Comparison of ENCODE assay signal across 25 mouse cellular contexts in genomic region chr1:60657511-60657910, GRCm38 (mm10). TPM values are rescaled to one million over a fixed set of nuclear protein-coding genes. Genes with fewer than 3 reads are reported as not detected.
DNase-seq lines count a peak whose midpoint lies in the region; ATAC-seq lines count a peak whose summit lies in the region.
"Had no signal": no experiment of that assay in that cellular context is flagged by ENCODE, and none has a peak within 500 bp of the region (broad histone marks: within the 10 kb centered on the region; RNA-seq: fewer than 3 reads in every experiment).

No protein-coding gene starts in this region.

- no peak overlapping the region for H3K27ac ChIP-seq in heart, embryonic 12.5 days (ENCODE audit: poor library complexity, severe bottlenecking)
- no peak overlapping the region for H3K27ac ChIP-seq in intestine, embryonic 14.5 days (ENCODE audit: low read depth)
- no peak overlapping the region for H3K27ac ChIP-seq in intestine, embryonic 15.5 days
- H3K27ac ChIP-seq in liver, embryonic 12.5 days, result peak overlapping the region; percentile 71
- H3K27ac ChIP-seq in macrophage, result 0 out of 2 replicates have a peak overlapping the region, but pooled peaks have one; percentile 4
- H3K27ac ChIP-seq: forebrain, embryonic 13.5 days; hindbrain, embryonic 12.5 days; hindbrain, postnatal 0 days; limb, embryonic 13.5 days; midbrain, embryonic 15.5 days; neural tube, embryonic 15.5 days had no signal

- H3K9me3 ChIP-seq in heart, embryonic 12.5 days (replicated peaks), result no peaks in the 10 kb centered on the region
- H3K9me3 ChIP-seq in intestine, embryonic 14.5 days (ENCODE audit: control insufficient read depth, low read length), result no peaks in the 10 kb centered on the region
- no peaks in the 10 kb centered on the region for H3K9me3 ChIP-seq in intestine, embryonic 15.5 days
- no peaks in the 10 kb centered on the region for H3K9me3 ChIP-seq in liver, embryonic 12.5 days (replicated peaks)
- H3K9me3 ChIP-seq: forebrain, embryonic 13.5 days; hindbrain, embryonic 12.5 days; limb, embryonic 13.5 days; midbrain, embryonic 15.5 days; neural tube, embryonic 15.5 days had no signal

- no peaks in the 10 kb centered on the region for H3K27me3 ChIP-seq in heart, embryonic 12.5 days (replicated peaks)
- H3K27me3 ChIP-seq in intestine, embryonic 14.5 days (replicated peaks; ENCODE audit: control insufficient read depth, insufficient read depth, low read length), result no peaks in the 10 kb centered on the region
- no peaks in the 10 kb centered on the region for H3K27me3 ChIP-seq in intestine, embryonic 15.5 days (replicated peaks)
- no peaks in the 10 kb centered on the region for H3K27me3 ChIP-seq in liver, embryonic 12.5 days (replicated peaks)
- H3K27me3 ChIP-seq: forebrain, embryonic 13.5 days; hindbrain, embryonic 12.5 days; limb, embryonic 13.5 days; midbrain, embryonic 15.5 days; neural tube, embryonic 15.5 days; Patski had no signal

- ATAC-seq in heart, embryonic 12.5 days (ENCODE audit: insufficient number of reproducible peaks, low FRiP score), result no peak
- ATAC-seq in intestine, embryonic 14.5 days (replicated peaks; ENCODE audit: low FRiP score, low TSS enrichment, low read depth), result no peak
- ATAC-seq in intestine, embryonic 15.5 days, result no peak
- ATAC-seq in liver, embryonic 12.5 days, result no peak
- ATAC-seq: forebrain, embryonic 13.5 days; hindbrain, postnatal 0 days; midbrain, embryonic 15.5 days; Patski had no signal

- 70% methylated on average over 6 of the region's 6 CpGs for WGBS in heart, embryonic 12.5 days
- WGBS in intestine, embryonic 14.5 days, result 55% methylated on average over 6 of the region's 6 CpGs
- WGBS in intestine, embryonic 15.5 days, result 62% methylated on average over 6 of the region's 6 CpGs
- 44% methylated on average over 6 of the region's 6 CpGs for WGBS in liver, embryonic 12.5 days (ENCODE audit: insufficient replicate concordance)
- WGBS in macrophage (ENCODE audit: missing documents), result 82% methylated on average over 6 of the region's 6 CpGs

- H3K9ac ChIP-seq in heart, embryonic 12.5 days, result no peak overlapping the region
- H3K9ac ChIP-seq in intestine, embryonic 14.5 days (ENCODE audit: low read length), result no peak overlapping the region
- no peak overlapping the region for H3K9ac ChIP-seq in intestine, embryonic 15.5 days
- H3K9ac ChIP-seq in liver, embryonic 12.5 days, result no peak overlapping the region
- H3K9ac ChIP-seq: forebrain, embryonic 13.5 days; hindbrain, embryonic 12.5 days; limb, embryonic 13.5 days; midbrain, embryonic 15.5 days; neural tube, embryonic 15.5 days had no signal

- H3K4me1 ChIP-seq in heart, embryonic 12.5 days (replicated peaks), result peaks cover 42% of the 10 kb centered on the region
- H3K4me1 ChIP-seq in intestine, embryonic 14.5 days (replicated peaks; ENCODE audit: control insufficient read depth, insufficient read depth, low read length), result peaks cover 5% of the 10 kb centered on the region
- peaks cover 13% of the 10 kb centered on the region for H3K4me1 ChIP-seq in intestine, embryonic 15.5 days (replicated peaks)
- peaks cover 25% of the 10 kb centered on the region for H3K4me1 ChIP-seq in liver, embryonic 12.5 days
- H3K4me1 ChIP-seq: forebrain, embryonic 13.5 days; hindbrain, embryonic 12.5 days; limb, embryonic 13.5 days; midbrain, embryonic 15.5 days had no signal

- H3K4me2 ChIP-seq in heart, embryonic 12.5 days, result no peak overlapping the region
- H3K4me2 ChIP-seq in intestine, embryonic 14.5 days (ENCODE audit: low read length), result no peak overlapping the region
- no peak overlapping the region for H3K4me2 ChIP-seq in intestine, embryonic 15.5 days (replicated peaks)
- no peak overlapping the region for H3K4me2 ChIP-seq in liver, embryonic 12.5 days
- H3K4me2 ChIP-seq: forebrain, embryonic 13.5 days; hindbrain, embryonic 12.5 days; limb, embryonic 13.5 days; midbrain, embryonic 15.5 days; neural tube, embryonic 15.5 days had no signal

- no peaks in the 10 kb centered on the region for H3K36me3 ChIP-seq in heart, embryonic 12.5 days
- H3K36me3 ChIP-seq in intestine, embryonic 14.5 days (ENCODE audit: control insufficient read depth, insufficient read depth, low read length), result no peaks in the 10 kb centered on the region
- H3K36me3 ChIP-seq in intestine, embryonic 15.5 days, result no peaks in the 10 kb centered on the region
- no peaks in the 10 kb centered on the region for H3K36me3 ChIP-seq in liver, embryonic 12.5 days
- H3K36me3 ChIP-seq in macrophage (ENCODE audit: inconsistent target), result no peaks in the 10 kb centered on the region
- H3K36me3 ChIP-seq: hindbrain, embryonic 12.5 days; limb, embryonic 13.5 days; midbrain, embryonic 15.5 days; neural tube, embryonic 15.5 days had no signal

- H3K4me3 ChIP-seq in heart, embryonic 12.5 days, result no peak overlapping the region
- no peak overlapping the region for H3K4me3 ChIP-seq in intestine, embryonic 14.5 days (ENCODE audit: low read depth, low read length)
- no peak overlapping the region for H3K4me3 ChIP-seq in intestine, embryonic 15.5 days (replicated peaks)
- H3K4me3 ChIP-seq in liver, embryonic 12.5 days, result no peak overlapping the region
- H3K4me3 ChIP-seq in macrophage (ENCODE audit: inconsistent target), result no peak overlapping the region
- H3K4me3 ChIP-seq: forebrain, embryonic 13.5 days; hindbrain, embryonic 12.5 days; limb, embryonic 13.5 days; midbrain, embryonic 15.5 days; neural tube, embryonic 15.5 days had no signal

- H3K79me2 ChIP-seq in macrophage (ENCODE audit: inconsistent target), result no peaks in the 10 kb centered on the region

- peak; percentile 92 for DNase-seq in heart, adult 11 months
- peak; percentile 36 for DNase-seq in intestine, embryonic 14.5 days (ENCODE audit: low spot score)
- DNase-seq in cerebellum, postnatal 14 days, result no peak
- no peak for DNase-seq in embryo, embryonic 10 days (ENCODE audit: low spot score)
- DNase-seq: cerebellum, adult 18-20 months; cerebellum, postnatal 25 days; gastrocnemius, postnatal 25 days; heart, postnatal 14 days; layer of hippocampus, postnatal 36 days; lung, adult 2 months; retina, postnatal 1 day; right cerebral cortex, postnatal 14 days; thymus, postnatal 4 days had no signal

RNA-seq across cellular contexts. Expression of gene Cd28, which starts 59.1 kb away (rescaled TPM):
- 0.06 and 0.17 TPM in 2 replicates for polyA plus RNA-seq in heart, embryonic 12.5 days (2016; fragmentation: Nextera tagmentation; extraction: Ambion mirVana)
- polyA plus RNA-seq in intestine, embryonic 14.5 days (2014; fragmentation: Nextera tagmentation; extraction: Ambion mirVana), result 0.07 and 0.13 TPM in 2 replicates
- polyA plus RNA-seq in intestine, embryonic 15.5 days (2015; fragmentation: Nextera tagmentation; extraction: Ambion mirVana), result 0.15 and 0.25 TPM in 2 replicates
- polyA plus RNA-seq in liver, embryonic 12.5 days (2016; fragmentation: Nextera tagmentation; extraction: Ambion mirVana), result 0.04 and 0.12 TPM in 2 replicates
- total RNA-seq in macrophage (2018; cell fraction: chromatin; rRNA removed), result 100 to 1,000 TPM in 7 of 26 experiments, 10 to 100 TPM in 18, 1 to 10 TPM in 1; 4.4 to 231 (median 52.0) TPM
- total RNA-seq in macrophage (2018; cell fraction: cytosol; rRNA removed), result 100 to 1,000 TPM in 15 of 26 experiments, 10 to 100 TPM in 11; 47.2 to 428 (median 183) TPM
- 100 to 1,000 TPM in 21 of 26 experiments, 10 to 100 TPM in 5; 43.2 to 622 (median 179) TPM for total RNA-seq in macrophage (2018; cell fraction: nucleus; rRNA removed)
- 125 to 281 TPM (median 232 TPM) in 3 replicates for polyA plus RNA-seq in macrophage (2018)
- total RNA-seq: MEL had no signal
- polyA plus RNA-seq: Patski had no signal

Comparison
In these comparisons a context has a peak if more than half of its experiments do, and no peak if none do; other contexts are left out.
1. DNase-seq: peak in heart, adult 11 months (single experiment) and intestine, embryonic 14.5 days (single experiment); none in cerebellum, postnatal 14 days (0 of 2) and embryo, embryonic 10 days (single experiment).
2. H3K27ac ChIP-seq: peak in liver, embryonic 12.5 days (single experiment) and macrophage (single experiment); none in heart, embryonic 12.5 days (single experiment), intestine, embryonic 14.5 days (single experiment) and intestine, embryonic 15.5 days (single experiment).
3. RNA of gene Cd28, which starts 59.1 kb away (polyA plus RNA-seq): 125 to 281 TPM in macrophage; 0.15 to 0.25 TPM in intestine, embryonic 15.5 days, 0.06 to 0.17 TPM in heart, embryonic 12.5 days, 0.04 to 0.12 TPM in liver, embryonic 12.5 days and 0.07 to 0.13 TPM in intestine, embryonic 14.5 days; every median in the first group is over 100 times any median in the second.